Mouse (Mus musculus): Measurements from ENCODE around the gene Ttc8. TPM values are rescaled to one million over a fixed set of nuclear protein-coding genes. Genes with fewer than 3 reads are reported as not detected.

Gene Ttc8
- 35.4 and 39.2 TPM in 2 replicates for polyA plus RNA-seq (2015; fragmentation: Nextera tagmentation; extraction: Ambion mirVana)

GRCm38 (mm10) chr12:98920194-98920991, at the start of gene Ttc8:
Ttc8 (plus strand) TSS chr12:98920574.
- Histone ChIP-seq H3K9me3 (ENCODE audit: control insufficient read depth, low read length) (no peaks in the 10 kb centered on the region), H3K4me2 (ENCODE audit: low read length) (peak within 1 kb of the TSS; percentile 70), H3K4me1 (replicated peaks; ENCODE audit: control insufficient read depth, insufficient read depth, low read length) (peaks cover 20% of the 10 kb centered on the region), H3K9ac (replicated peaks; ENCODE audit: low read depth, low read length) (peak within 1 kb of the TSS; percentile 79), H3K36me3 (ENCODE audit: control insufficient read depth, insufficient read depth) (no peaks in the 10 kb centered on the region), H3K27me3 (replicated peaks; ENCODE audit: control insufficient read depth, insufficient read depth, low read length) (no peaks in the 10 kb centered on the region), H3K4me3 (replicated peaks; ENCODE audit: low read length) (peak within 1 kb of the TSS; percentile 58), H3K27ac (ENCODE audit: low read length) (peak within 1 kb of the TSS; percentile 69)
- whole genome bisulfite sequencing = 0% methylated on average over 35 of the region's 35 CpGs
- ATAC-seq = peak; percentile 98

DNA sequence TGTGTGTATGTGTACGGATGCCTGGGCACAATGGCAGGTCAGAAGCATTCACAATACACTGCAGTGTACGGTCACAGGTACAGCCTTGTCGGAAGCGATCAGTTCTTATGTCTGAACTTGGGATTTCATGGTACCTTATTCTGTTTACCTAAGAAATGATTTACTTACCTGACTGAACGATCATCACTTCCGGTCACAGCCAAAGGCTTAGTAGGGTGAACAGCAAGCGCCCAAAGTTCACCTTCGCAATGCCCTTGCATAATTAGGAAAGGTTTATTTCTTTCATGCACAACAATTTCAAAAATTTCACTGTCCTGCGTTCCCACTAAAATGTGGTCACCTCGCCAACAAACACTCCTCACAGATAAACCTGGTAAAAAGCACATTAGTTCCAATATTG, 47.5 kb upstream of the Ttc8 start:
- Histone ChIP-seq H3K9me3 (ENCODE audit: control insufficient read depth, low read length) (no peaks in the 10 kb centered on the region), H3K9ac (replicated peaks; ENCODE audit: low read depth, low read length) (no peak overlapping the region), H3K27ac (ENCODE audit: low read length) (no peak overlapping the region), H3K36me3 (ENCODE audit: control insufficient read depth, insufficient read depth) (no peaks in the 10 kb centered on the region), H3K27me3 (replicated peaks; ENCODE audit: control insufficient read depth, insufficient read depth, low read length) (no peaks in the 10 kb centered on the region), H3K4me3 (replicated peaks; ENCODE audit: low read length) (no peak overlapping the region), H3K4me2 (ENCODE audit: low read length) (no peak overlapping the region), H3K4me1 (replicated peaks; ENCODE audit: control insufficient read depth, insufficient read depth, low read length) (no peaks in the 10 kb centered on the region)
- ATAC-seq = no peak
- WGBS = 97% methylated on average over 10 of the region's 10 CpGs

GRCm38 (mm10) chr12:98875216-98875615, 45.2 kb upstream of the Ttc8 start:
- no peak overlapping the region for H3K27ac ChIP-seq (ENCODE audit: low read length)
- H3K4me1 ChIP-seq (replicated peaks; ENCODE audit: control insufficient read depth, insufficient read depth, low read length) = no peaks in the 10 kb centered on the region
- H3K4me2 ChIP-seq (ENCODE audit: low read length) = no peak overlapping the region
- 81% methylated on average over 2 of the region's 2 CpGs for WGBS
- H3K27me3 ChIP-seq (replicated peaks; ENCODE audit: control insufficient read depth, insufficient read depth, low read length) = no peaks in the 10 kb centered on the region
- no peak for ATAC-seq
- H3K9ac ChIP-seq (replicated peaks; ENCODE audit: low read depth, low read length) = no peak overlapping the region
- H3K4me3 ChIP-seq (replicated peaks; ENCODE audit: low read length) = no peak overlapping the region
- H3K9me3 ChIP-seq (ENCODE audit: control insufficient read depth, low read length) = no peaks in the 10 kb centered on the region
- no peaks in the 10 kb centered on the region for H3K36me3 ChIP-seq (ENCODE audit: control insufficient read depth, insufficient read depth)

DNA sequence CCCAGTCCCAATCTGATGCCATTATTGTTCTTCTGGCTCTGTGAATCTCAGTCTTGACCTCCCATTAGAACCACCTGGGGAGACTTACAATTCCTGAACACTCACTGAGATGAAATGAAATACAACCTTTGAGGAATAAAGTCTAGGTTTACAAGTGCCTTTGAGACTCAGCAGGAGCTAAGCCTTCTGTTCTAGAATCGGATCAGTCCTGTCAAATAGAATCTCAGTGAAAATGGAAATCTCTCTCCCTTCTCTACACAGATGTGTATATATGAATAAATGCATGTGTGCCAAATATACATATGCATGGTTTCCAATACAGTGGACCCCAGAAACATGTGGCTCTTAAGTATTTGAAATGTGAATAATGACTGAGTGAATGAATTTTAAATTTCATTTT, 41.7 kb upstream of the Ttc8 start:
- Histone ChIP-seq H3K4me2 (ENCODE audit: low read length) (no peak overlapping the region), H3K36me3 (ENCODE audit: control insufficient read depth, insufficient read depth) (no peaks in the 10 kb centered on the region), H3K27ac (ENCODE audit: low read length) (no peak overlapping the region), H3K9me3 (ENCODE audit: control insufficient read depth, low read length) (no peaks in the 10 kb centered on the region), H3K27me3 (replicated peaks; ENCODE audit: control insufficient read depth, insufficient read depth, low read length) (no peaks in the 10 kb centered on the region), H3K4me1 (replicated peaks; ENCODE audit: control insufficient read depth, insufficient read depth, low read length) (peaks cover 2% of the 10 kb centered on the region; the same call in 1 of the 2 replicates), H3K4me3 (replicated peaks; ENCODE audit: low read length) (no peak overlapping the region), H3K9ac (replicated peaks; ENCODE audit: low read depth, low read length) (no peak overlapping the region)
- ATAC-seq = no peak
- WGBS = 28% methylated on average over 1 of the region's 1 CpGs

GRCm38 (mm10) chr12:98881796-98882195, 38.6 kb upstream of the Ttc8 start:
- no peak for ATAC-seq
- no peaks in the 10 kb centered on the region for H3K27me3 ChIP-seq (replicated peaks; ENCODE audit: control insufficient read depth, insufficient read depth, low read length)
- no peaks in the 10 kb centered on the region for H3K36me3 ChIP-seq (ENCODE audit: control insufficient read depth, insufficient read depth)
- no peak overlapping the region for H3K4me2 ChIP-seq (ENCODE audit: low read length)
- 20% methylated on average over 5 of the region's 5 CpGs for WGBS
- H3K27ac ChIP-seq (ENCODE audit: low read length) = no peak overlapping the region
- no peak overlapping the region for H3K9ac ChIP-seq (replicated peaks; ENCODE audit: low read depth, low read length)
- no peak overlapping the region for H3K4me3 ChIP-seq (replicated peaks; ENCODE audit: low read length)
- no peaks in the 10 kb centered on the region for H3K9me3 ChIP-seq (ENCODE audit: control insufficient read depth, low read length)
- H3K4me1 ChIP-seq (replicated peaks; ENCODE audit: control insufficient read depth, insufficient read depth, low read length) = peaks cover 2% of the 10 kb centered on the region; the same call in 1 of the 2 replicates

DNA sequence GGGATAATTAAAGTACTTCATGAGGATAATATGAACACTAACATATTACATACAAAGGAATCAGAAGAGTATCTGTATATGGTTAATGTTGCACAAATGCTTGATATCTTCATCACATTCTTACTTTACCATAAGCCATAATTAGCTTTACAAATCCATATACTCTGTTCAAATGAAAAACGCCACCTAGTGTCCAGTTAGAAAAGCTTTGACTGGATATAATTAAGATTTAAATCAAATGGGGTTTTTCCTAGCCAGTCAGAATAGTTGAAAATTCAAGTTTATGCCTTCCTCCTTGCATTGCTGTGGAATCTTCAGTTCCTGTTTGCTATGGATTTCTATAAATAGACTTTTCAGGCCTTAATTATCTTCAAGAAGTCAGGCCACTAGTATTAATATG, 35.9 kb upstream of the Ttc8 start:
- 2% methylated on average over 1 of the region's 1 CpGs for WGBS
- H3K9ac ChIP-seq (replicated peaks; ENCODE audit: low read depth, low read length) = no peak overlapping the region
- H3K9me3 ChIP-seq (ENCODE audit: control insufficient read depth, low read length) = no peaks in the 10 kb centered on the region
- no peaks in the 10 kb centered on the region for H3K36me3 ChIP-seq (ENCODE audit: control insufficient read depth, insufficient read depth)
- peaks cover 2% of the 10 kb centered on the region; the same call in 1 of the 2 replicates for H3K4me1 ChIP-seq (replicated peaks; ENCODE audit: control insufficient read depth, insufficient read depth, low read length)
- no peak overlapping the region for H3K4me2 ChIP-seq (ENCODE audit: low read length)
- no peaks in the 10 kb centered on the region for H3K27me3 ChIP-seq (replicated peaks; ENCODE audit: control insufficient read depth, insufficient read depth, low read length)
- no peak overlapping the region for H3K27ac ChIP-seq (ENCODE audit: low read length)
- H3K4me3 ChIP-seq (replicated peaks; ENCODE audit: low read length) = no peak overlapping the region
- no peak for ATAC-seq

DNA sequence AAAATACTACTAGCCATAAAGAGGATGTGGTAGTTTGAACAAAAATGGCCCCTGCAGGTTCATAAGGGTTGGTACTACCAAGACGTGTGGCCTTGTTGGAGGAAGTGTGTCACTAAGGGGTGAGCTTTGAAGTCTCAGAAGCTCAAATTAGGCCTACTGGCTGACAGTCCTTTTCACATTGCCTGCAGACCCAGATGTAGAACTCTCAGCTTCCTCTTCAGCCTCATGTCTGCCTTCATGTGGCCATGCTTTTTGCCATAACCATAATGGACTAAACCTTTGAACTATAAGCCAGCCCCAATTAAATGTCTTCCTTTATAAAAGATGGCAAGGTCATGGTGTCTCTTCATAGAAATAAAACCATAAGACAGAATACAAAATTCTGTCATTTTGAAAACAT, 23.6 kb upstream of the Ttc8 start:
- WGBS = 76% methylated on average over 1 of the region's 1 CpGs
- no peak overlapping the region for H3K4me2 ChIP-seq (ENCODE audit: low read length)
- H3K4me3 ChIP-seq (replicated peaks; ENCODE audit: low read length) = no peak overlapping the region
- H3K9me3 ChIP-seq (ENCODE audit: control insufficient read depth, low read length) = 0 out of 2 replicates have a peak, but pooled peaks cover 3% of the 10 kb centered on the region
- ATAC-seq = no peak
- H3K4me1 ChIP-seq (replicated peaks; ENCODE audit: control insufficient read depth, insufficient read depth, low read length) = peaks cover 12% of the 10 kb centered on the region
- H3K27me3 ChIP-seq (replicated peaks; ENCODE audit: control insufficient read depth, insufficient read depth, low read length) = no peaks in the 10 kb centered on the region
- H3K27ac ChIP-seq (ENCODE audit: low read length) = no peak overlapping the region
- H3K9ac ChIP-seq (replicated peaks; ENCODE audit: low read depth, low read length) = no peak overlapping the region
- no peaks in the 10 kb centered on the region for H3K36me3 ChIP-seq (ENCODE audit: control insufficient read depth, insufficient read depth)

DNA sequence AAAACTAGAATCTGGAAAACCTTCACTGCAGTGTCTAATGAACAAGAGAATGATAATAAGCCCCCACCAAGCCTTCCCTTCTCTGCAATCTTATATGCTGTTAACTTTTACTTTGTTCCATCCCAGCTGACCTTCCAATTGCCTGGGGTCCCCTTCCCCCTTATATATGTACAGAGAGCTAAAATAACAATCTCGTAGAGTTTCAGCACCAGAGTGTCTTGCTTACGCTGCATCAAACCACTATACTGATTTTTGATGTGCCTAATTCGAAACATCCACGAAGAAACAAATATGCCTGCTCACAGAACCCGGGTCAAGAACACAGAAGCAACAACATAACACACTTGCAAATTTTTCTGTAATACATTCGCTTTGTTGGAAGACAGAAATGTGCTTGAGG, 20.7 kb upstream of the Ttc8 start:
- Histone ChIP-seq H3K9ac (replicated peaks; ENCODE audit: low read depth, low read length) (peak overlapping the region; percentile 35; the same call in 1 of the 2 replicates), H3K27me3 (replicated peaks; ENCODE audit: control insufficient read depth, insufficient read depth, low read length) (no peaks in the 10 kb centered on the region), H3K9me3 (ENCODE audit: control insufficient read depth, low read length) (no peaks in the 10 kb centered on the region), H3K27ac (ENCODE audit: low read length) (no peak overlapping the region), H3K4me3 (replicated peaks; ENCODE audit: low read length) (peak overlapping the region; percentile 75), H3K4me2 (ENCODE audit: low read length) (peak overlapping the region; percentile 73), H3K36me3 (ENCODE audit: control insufficient read depth, insufficient read depth) (no peaks in the 10 kb centered on the region), H3K4me1 (replicated peaks; ENCODE audit: control insufficient read depth, insufficient read depth, low read length) (peaks cover 12% of the 10 kb centered on the region)
- ATAC-seq = no peak
- 32% methylated on average over 6 of the region's 6 CpGs for WGBS

DNA sequence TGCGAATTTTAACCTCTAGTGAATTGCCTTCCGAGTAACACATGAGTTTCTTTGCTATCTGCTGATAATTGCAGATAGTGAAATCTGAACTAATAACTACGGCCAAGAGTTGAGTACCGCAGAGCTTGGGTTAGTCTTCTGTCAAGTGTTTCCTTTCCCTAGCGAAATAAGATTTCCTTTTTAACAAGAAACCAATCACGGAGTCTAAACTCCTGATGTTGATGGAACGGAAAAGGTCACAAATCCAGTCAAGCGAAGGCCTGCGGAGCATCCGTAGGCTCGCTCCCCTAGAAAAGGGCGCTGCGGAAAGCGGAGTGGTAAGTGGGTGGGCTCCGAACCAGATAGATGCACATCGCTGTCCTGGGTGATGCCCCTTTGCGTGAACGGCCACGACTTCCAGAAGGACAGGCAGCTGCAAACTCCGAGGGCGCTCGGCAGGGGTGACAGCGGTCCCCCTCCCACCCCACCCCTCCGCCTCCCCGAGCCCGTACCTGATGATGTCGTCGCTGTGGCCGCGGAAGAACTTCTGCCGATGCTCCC, 20.0 kb upstream of the Ttc8 start:
- Histone ChIP-seq H3K36me3 (ENCODE audit: control insufficient read depth, insufficient read depth) (no peaks in the 10 kb centered on the region), H3K4me2 (ENCODE audit: low read length) (peak overlapping the region; percentile 73), H3K27ac (ENCODE audit: low read length) (peak overlapping the region; percentile 77), H3K9me3 (ENCODE audit: control insufficient read depth, low read length) (no peaks in the 10 kb centered on the region), H3K4me1 (replicated peaks; ENCODE audit: control insufficient read depth, insufficient read depth, low read length) (peaks cover 12% of the 10 kb centered on the region), H3K9ac (replicated peaks; ENCODE audit: low read depth, low read length) (peak overlapping the region; percentile 73), H3K27me3 (replicated peaks; ENCODE audit: control insufficient read depth, insufficient read depth, low read length) (no peaks in the 10 kb centered on the region), H3K4me3 (replicated peaks; ENCODE audit: low read length) (peak overlapping the region; percentile 75)
- WGBS = under 1% methylated on average over 31 of the region's 31 CpGs
- peak; percentile 32 for ATAC-seq
